Mouse (Mus musculus) MN1 (cell line): ENCODE data around the gene Psmb5.
A peak's percentile ranks its signal among the peaks of the same experiment; 100 is the strongest.
"Not testable (repeated sequence)": the region's sequence is repeated elsewhere in the genome, so short reads cannot be mapped to it uniquely, and the experiment has no call there.

ENCODE experiments used
- DNase-seq: peaks from one replicate; pipeline ENCODE4 v3.0.0-alpha.2; 2016; ENCODE audit warnings: low spot score

Psmb5 gene

GRCm38 (mm10) chr14:54630583-54631239 is 12.9 kb upstream of the Psmb5 start:
- DNase-seq: no peak

GRCm38 (mm10) chr14:54629797-54630196 is 12.0 kb upstream of the Psmb5 start:
- no peak for DNase-seq

GRCm38 (mm10) chr14:54628103-54628502 is 10.3 kb upstream of the Psmb5 start:
- no peak for DNase-seq

- DNase-seq: no peak
These were observed 7.2 kb upstream of the Psmb5 start for GRCm38 (mm10) chr14:54624976-54625375.

GRCm38 (mm10) chr14:54623334-54623733 is 5.5 kb upstream of the Psmb5 start:
- no peak for DNase-seq

- DNase-seq: no peak
These were observed 3.3 kb upstream of the Psmb5 start, which contains the start of gene Psmb11 for GRCm38 (mm10) chr14:54621133-54621532. Gene Psmb11, plus strand, starts transcription at chr14:54621433.

- peak; percentile 36 for DNase-seq
These were observed 498 bp downstream of the Psmb5 start for GRCm38 (mm10) chr14:54617152-54617896.

GRCm38 (mm10) chr14:54616226-54616825 is 1.5 kb downstream of the Psmb5 start:
- no peak for DNase-seq

- not testable (repeated sequence) for DNase-seq
These were observed 3.7 kb downstream of the Psmb5 start for GRCm38 (mm10) chr14:54614130-54614529.

GRCm38 (mm10) chr14:54610648-54611047 is 7.2 kb downstream of the Psmb5 start:
- DNase-seq: no peak

- peak; percentile 30 for DNase-seq
These were observed 7.9 kb downstream of the Psmb5 start for GRCm38 (mm10) chr14:54609962-54610361.

- DNase-seq: no peak
These were observed 8.6 kb downstream of the Psmb5 start for GRCm38 (mm10) chr14:54609245-54609644.

- no peak for DNase-seq
These were observed 10.6 kb downstream of the Psmb5 start for GRCm38 (mm10) chr14:54607226-54607625.

- DNase-seq: peak; percentile 69
These were observed 12.0 kb downstream of the Psmb5 start, which contains the start of gene 4931414P19Rik for GRCm38 (mm10) chr14:54605752-54606321. Gene 4931414P19Rik, minus strand, starts transcription at chr14:54605993.

- no peak for DNase-seq
These were observed 14.1 kb downstream of the Psmb5 start for GRCm38 (mm10) chr14:54603686-54604085.

GRCm38 (mm10) chr14:54603038-54603654 is 14.7 kb downstream of the Psmb5 start:
- peak; percentile 97 for DNase-seq

- no peak for DNase-seq
These were observed 15.2 kb downstream of the Psmb5 start for GRCm38 (mm10) chr14:54602613-54603012.

GRCm38 (mm10) chr14:54601601-54602000 is 16.2 kb downstream of the Psmb5 start:
- no peak for DNase-seq

- DNase-seq: no peak
These were observed 20.7 kb downstream of the Psmb5 start for GRCm38 (mm10) chr14:54597084-54597483.

GRCm38 (mm10) chr14:54594631-54595414 is 23.0 kb downstream of the Psmb5 start:
- DNase-seq: no peak

- DNase-seq: no peak
These were observed 23.8 kb downstream of the Psmb5 start for GRCm38 (mm10) chr14:54594055-54594454.
